Mouse (Mus musculus): ENCODE results near the gene Rab5if.
"Not testable (repeated sequence)": the region's sequence is repeated elsewhere in the genome, so short reads cannot be mapped to it uniquely, and the experiment has no call there.

Gene Rab5if

DNA sequence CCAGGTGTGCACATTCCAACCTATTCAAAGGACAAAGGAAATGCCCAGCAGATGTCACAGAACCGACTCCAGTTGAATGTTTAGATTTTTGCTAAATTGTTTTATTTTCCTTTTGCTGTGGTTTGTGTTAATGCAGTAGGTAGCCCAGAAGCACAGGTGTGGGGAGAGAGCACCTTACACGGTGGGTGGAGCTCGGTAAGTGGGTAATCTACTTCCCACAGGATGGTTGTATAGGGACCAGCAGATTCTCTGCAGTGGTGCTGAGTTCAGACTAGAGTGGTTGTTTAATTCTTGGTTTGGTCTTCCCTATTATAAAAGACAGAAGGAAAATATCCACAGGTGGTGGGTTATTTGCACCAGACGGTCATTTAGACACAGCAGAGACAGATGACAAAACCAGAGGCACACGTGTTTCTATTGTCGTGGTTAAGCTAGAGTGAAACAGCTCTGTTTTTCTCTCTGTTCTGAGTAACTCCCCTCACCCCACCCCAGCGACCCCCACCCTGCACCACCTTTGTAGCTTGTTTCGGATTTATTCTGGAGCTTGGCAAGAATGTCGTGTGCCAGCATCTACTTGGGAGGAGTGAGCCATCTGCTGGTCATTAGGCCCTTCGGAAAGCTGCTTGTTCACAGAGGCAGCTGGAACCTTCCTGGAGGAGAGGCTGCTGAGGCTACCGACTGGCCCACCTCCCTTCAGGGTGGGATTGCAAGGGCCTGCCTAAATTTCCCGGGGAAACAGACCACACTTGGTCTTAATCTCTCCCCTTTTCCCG is 8.7 kb upstream of the Rab5if start:
- in situ Hi-C loops (cut with MboI, MseI), result not testable (repeated sequence)

DNA sequence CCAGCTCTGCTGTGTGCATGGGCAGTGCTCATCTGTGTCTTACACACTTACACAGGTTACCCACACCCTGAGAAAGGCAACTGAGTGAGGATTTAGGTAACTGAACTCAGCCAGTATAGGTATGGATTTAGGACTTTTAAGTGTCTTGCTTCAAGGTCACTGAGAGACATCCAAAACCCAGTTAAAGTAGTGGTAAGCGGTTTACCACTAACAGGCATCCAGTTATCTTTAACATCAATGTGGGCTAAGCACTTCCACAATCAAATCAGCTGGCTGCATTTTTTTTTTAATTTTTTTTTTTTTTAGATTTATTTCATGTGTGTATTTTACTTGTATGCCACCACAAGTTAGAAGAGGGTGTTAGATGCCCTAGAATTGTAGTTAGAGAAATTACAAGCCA is 6.6 kb upstream of the Rab5if start:
- in situ Hi-C loops (cut with MboI, MseI), result no loop called here

DNA sequence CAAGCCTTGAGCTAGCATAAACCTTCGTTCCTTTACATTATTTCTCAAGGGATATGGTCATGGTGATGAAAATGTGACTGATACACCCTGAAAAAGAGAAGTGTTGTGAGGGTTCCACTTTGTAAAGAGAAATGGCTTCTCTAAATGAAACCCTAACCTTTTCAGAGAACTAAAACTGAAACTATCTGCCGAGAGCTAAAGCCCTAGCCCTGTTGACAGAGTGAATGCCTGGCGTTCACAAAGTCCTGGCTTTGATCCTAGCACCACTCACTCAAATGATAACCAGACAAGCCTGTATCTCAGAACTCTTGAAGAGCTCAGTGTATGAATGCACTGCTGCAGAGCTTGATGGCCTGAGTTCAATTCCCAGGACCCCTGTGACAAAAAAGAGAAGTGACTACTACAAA is 5.5 kb upstream of the Rab5if start:
- in situ Hi-C loops (cut with MboI, MseI), result no loop called here

DNA sequence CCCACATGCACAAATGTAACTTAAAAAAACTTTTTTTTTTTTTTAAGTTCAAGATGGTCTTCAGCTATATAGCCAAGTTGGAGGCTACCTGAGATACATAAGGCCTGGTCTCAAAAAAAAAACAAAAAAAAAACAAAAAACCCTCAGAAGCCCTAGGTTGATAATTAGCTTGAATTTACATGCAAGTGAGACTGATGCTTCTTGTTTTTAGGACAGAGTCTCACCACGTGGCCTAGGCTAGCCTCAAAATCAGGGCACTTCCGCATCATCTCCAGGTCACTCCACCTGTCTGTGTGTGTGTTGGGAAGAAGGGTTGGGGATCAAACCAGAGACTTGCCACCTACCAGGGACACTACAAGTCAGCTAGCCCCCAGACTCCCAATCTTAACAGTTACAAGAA is 5.1 kb upstream of the Rab5if start, which contains the start of gene 4930518I15Rik:
TSS of gene 4930518I15Rik (minus strand) at position 112 of the 400 bp plus-strand sequence.
- in situ Hi-C loops (cut with MboI, MseI), result no loop called here

DNA sequence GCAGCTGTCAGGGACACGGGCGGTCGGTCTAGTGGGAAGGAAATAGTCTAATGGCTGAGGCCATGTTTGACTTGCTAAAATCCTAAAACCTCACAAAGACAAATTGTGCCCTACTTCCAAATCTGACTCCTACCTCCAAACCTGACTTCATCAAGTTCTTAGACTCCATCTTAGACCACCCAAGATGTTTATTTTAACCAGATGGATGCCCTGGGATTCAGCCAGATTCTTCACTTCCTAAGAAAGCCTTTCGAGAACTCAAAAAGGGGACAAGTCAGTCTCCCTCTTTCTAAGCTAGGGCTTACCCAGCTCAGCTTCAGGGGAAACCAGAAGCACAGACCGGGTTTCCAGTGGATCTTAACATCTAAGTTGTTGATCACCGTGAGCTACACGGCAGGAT is 4.3 kb upstream of the Rab5if start:
- in situ Hi-C loops (cut with MboI, MseI), result no loop called here

DNA sequence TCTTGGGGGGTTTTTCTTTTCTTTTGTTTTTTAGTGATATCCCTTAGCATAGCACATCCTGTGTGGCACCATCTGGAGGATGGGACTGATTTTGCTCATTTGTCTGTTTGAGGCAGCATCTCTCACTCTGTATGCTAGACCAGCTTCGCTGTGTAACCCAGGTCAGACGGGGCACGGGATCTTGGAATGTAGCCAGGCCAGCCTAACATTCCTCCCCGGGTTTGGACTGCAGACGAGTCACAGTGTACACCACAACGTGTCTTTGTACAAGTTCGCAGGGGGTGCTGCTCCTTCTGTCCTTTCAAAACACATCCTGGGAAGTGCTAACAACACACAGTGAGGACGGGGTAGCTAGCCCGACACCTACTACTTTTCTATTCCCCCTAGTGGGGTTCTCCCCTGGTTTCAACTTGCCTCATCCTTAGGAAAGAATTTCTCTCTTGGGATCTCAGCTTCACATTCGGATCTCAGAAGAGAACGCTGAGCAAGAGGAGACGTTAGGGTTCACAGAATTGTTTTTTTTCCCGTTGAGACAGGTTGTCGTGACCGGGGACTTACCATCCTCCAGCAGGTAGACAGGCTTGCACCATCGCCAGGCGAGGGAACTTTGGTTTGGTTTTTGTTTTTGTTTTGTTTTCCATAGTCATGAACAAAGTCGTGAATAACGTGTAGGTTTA is 749 bp upstream of the Rab5if start:
- in situ Hi-C loops (cut with MboI, MseI), result no loop called here

DNA sequence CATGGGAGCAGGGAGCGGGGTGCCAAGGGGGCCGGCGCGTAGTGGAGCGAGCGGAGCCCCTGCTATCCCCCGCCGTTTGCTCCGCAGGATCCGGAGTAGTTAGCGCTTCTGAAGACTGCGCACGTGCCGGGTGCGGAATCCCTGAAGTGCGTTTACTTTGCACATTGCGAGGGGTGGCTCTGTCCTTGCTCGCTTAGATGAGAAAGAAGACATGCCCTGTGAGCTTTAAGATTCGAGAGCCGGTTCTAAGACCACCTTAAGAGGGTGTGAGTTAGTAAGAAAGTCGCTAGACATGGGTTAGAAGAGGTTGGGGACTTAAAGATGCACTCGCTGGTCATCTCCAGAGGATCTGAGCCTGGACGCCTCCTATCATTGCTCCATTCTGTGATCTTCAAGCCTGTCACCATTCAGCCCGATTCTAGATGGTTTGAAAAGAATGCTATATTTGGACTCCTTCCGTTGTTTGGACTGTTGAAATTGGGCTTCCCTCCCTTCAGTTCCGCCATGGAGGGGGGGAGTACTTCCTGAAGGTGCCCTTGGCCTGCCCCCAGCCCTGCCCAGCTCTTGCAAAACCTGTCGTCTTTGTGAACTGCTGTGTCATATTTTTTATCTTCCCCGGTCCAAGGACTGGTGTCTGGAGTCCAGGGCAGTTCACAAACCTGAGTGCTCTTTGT is 696 bp downstream of the Rab5if start:
- in situ Hi-C loops (cut with MboI, MseI), result no loop called here

DNA sequence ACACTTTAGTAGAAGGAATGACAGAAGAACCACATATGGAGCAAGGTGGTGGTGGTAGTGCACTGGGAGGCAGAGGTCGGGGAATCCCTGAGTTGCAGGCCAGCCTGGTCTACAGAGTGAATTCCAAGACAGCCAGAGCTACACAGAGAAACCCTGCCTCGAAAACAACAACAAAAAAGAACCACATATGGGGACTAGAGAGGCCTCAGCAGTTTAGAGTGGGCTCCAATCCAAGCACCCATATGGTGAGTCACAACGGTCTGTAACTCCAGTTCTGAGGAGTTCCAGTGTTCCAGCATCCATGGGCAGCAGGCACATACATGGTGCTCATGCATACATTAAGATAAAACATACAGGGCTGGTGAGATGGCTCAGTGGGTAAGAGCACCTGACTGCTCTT is 1.6 kb downstream of the Rab5if start:
- in situ Hi-C loops (cut with MboI, MseI), result no loop called here

DNA sequence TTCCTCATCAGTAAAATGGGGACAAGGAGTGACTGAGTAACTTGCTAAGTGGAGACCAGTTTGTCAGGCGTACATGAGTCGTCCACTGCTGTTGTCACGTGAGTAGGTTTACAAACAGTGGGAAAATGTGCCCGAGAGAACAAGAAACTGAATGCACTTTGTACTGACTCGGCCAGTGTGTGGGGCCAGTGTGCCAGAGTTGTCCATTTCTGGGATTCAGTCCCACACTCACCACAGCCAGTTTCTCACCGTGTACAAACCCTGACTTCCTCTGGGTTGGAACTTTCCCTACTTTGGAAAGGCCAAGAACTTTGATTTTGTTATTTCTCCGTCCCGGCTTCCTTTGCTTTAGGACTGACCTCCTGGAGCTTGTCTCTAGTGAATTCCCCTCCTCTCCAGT is 6.1 kb downstream of the Rab5if start:
- in situ Hi-C loops (cut with MboI, MseI), result no loop called here

DNA sequence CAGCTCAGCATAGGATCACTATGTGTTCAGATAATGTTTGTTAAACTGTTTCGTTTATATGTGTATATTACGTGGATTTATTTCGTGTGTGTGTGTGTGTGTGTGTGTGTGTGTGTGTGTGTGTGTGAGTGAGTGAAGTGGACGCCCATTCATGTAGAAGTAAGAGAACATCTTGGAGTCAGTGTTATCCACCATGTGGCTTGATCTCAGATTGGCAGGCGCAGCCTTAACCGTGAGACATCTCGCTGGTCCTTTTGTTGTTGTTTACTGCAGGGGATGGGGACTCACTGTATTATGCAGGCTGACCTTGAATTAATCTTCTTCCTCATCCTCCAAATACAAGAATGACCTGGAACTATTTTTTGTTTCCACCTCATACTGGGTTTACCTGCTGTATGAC is 6.6 kb downstream of the Rab5if start:
- in situ Hi-C loops (cut with MboI, MseI), result no loop called here

DNA sequence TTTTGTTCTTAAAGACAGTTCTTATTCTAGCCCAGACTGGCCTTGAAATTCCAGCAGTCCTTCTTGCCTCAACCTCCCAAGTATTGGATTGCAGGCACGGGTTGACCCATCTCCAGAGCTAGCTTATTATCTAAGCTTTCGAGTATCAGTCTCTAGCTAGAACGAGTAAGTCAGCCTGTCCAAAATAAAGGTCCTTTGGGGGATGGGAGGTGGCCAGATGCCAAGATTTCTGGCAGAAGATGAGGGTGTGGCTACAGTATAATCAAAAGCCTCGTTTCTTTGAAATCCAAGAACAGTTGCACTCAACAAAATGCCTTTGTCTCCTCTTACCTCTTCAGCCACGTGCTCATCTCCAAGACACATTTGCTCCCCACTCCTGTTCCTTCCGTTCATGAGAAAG is 7.6 kb downstream of the Rab5if start:
- in situ Hi-C loops (cut with MboI, MseI), result no loop called here

DNA sequence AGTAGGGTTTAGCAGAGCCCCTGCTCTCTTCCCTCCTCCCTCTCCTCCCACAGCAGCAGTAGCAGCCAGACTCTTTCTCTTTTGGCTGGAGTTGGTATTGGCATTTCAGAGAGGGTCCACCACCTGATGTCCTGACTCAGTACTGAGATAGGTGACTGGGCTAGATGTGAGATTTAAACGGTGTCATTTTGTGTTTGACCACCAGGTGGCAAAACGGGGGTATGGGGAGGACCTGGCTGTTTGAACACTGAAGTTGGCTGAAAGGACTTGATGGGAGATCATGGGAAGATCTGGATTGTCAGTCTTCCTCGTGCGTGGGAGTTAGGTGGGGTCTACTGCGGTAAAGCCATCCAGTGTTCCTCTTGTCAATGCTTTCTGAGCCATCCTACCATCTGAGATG is 10.7 kb downstream of the Rab5if start:
- in situ Hi-C loops (cut with MboI, MseI), result no loop called here

DNA sequence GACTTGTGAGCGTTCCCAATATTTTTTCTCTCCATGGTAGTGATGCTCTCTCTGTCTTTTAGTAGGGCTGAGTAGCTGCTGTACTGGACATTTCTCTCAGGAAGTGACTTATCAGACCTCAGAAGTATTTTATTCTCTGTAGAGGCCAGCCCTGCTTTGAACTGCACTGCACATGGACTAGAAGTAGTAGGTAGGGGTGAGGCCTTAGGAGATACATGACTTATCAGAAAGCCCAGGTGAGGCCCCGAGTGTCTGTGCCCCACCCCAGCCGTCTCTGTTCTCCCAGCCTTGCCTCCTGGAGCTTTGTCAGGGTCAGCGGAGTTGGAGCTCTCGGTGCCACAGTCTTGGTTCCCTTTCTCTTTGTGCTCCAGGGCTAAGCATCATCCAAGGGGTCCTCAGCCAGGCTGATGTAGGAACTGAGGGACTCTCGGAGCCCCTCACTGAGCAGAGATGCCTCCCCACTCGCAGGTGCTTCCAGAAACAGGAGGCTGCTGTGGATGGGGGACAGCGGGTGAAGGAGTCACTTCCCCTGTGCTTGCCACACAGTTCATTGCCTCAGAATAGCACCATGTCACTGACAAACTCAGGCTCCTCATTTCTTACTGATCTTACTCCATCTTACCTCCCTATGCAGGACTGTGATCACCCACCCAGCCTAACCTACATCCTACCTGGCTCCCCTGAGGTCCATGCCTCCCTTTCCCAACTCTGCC is 11.3 kb downstream of the Rab5if start:
- in situ Hi-C loops (cut with MboI, MseI), result no loop called here

DNA sequence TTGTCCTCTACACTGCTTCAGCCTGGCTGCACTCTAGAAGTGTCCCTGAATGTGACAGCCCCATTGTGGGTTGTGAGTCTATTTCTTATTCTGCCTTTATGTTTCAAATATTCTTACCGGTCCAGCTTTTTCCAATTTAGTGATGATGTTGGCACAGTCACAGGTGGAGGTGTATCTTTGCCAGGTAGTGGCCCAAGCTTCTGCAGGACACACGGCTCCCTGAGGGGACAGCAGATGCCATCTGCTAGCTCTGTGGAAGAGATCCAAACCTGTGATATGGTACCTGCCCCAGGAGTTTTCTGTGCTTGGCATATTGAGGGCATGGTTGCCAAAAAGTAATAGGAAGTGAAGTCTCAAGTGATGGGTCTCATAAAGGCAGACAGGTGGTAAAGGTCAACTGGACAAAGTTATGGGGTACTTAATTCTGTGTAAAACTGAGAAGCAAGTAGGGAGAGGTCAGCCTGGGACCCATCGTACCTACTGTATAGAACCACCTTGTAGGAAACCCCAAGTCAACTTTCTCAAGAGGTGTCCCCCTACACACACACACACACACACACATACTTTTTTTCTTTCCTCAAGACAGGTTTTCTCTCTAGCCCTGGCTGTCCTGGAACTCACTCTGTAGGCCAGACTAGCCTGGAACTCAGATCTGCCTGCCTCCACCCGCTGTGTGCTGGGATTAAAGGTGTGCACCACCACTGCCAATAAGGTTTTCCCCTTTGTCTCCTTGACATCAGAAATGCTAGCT is 12.0 kb downstream of the Rab5if start:
- in situ Hi-C loops (cut with MboI, MseI), result no loop called here

DNA sequence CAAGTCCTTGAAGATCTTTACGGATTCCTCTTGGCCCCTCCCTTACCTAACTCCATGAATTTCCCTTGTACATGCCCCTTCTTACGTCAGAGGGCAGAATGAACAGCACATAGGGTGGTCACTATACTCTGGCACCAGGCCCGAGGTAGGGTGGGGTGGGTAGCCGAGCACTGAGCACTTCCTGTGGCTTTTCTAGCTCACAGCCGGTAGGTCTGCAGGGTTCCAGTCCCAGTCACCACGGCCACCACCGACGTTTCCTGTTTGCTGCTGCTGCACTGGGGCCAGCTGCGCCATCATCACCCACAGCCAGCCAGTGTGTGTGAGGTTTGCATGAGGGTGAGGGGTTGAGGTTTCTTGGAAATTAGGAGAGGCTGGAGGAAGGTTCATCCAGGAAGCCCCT is 14.8 kb downstream of the Rab5if start:
- in situ Hi-C loops (cut with MboI, MseI), result no loop called here

DNA sequence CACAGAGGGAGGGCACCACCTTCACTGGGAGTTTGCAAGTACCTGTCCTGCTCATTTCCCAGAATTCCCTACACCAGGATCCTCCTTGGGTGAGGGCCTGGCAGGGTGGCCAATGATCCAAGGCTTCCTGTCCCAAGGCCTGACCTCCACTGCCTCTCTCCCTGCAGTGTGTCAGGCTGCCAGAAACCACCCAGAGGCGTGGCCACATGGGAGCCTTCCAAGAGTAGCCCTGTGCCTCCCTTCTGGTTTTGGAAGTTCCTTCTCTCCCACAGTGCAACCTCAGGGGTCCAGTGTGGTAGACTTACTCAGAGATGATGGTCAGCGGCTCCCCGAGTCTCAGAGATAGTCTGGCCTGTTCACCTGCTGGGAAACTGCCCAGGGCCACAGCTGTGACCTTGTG is 16.6 kb downstream of the Rab5if start:
- in situ Hi-C loops (cut with MboI, MseI), result no loop called here

DNA sequence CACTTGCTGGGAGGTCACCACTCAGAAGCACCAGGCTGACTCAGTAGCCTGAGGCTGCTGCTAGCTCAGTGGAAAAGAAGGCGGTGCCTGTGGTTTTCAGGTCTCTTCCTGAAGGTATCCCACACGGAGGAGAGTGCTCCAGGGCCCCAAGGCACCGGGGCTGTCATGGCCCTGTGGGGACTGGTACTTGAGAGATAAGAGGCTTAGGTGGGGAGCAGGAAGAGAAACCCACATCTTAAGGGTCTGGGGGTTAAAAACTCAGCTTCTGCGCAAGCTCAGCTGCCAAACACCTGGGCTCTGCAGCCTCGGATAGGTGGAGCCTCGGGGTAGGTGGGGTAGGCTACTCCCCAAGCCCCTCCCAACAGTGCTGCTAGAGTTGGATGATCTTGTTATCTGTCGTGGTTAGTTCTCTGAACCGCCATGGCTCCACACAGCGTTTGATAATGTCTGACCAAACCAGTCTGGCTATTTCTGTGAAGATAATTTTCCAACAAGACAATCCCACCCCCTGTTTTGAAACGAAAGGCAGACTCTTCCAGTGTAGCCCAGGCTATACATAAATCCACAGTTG is 19.6 kb downstream of the Rab5if start:
- in situ Hi-C loops (cut with MboI, MseI), result no loop called here

DNA sequence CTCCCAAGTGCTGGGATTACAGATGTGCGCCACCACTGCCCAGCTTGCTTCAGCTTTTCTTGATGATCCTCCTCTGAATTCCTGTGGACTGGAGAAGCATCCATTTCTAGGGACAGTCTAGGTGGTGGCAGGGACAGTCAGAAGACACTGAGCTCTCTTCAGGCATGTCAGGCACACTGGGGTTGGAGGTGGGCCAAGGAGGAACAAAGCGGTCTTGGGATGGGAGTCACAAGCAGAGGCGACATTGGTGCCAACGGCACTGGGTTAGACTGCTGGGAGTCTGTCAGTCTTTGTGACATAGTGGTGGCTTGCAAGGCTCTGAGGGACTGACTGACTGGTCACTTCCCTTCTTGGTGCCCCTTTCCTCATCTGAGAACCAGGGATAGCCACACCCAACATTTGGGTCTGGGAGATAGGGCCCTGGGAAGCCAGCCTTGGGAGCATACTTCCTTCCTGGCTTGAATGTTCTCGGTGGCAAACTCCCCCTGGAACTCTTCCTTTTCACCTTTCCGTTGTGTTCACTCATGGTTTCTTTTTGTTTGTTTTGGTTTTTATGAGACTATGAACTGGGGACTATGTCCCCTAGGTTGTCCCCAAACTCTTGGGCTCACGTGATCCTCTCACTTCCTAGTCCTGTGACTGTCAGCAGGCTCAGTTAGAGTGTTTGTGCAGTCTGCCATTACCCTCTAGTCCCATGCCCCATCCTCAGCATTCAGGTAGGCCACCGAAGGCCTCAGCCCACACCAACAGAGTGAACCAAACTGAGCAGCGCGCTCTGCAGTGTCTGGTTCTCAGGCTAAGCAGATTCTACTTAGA is 21.7 kb downstream of the Rab5if start:
- in situ Hi-C loops (cut with MboI, MseI), result no loop called here

DNA sequence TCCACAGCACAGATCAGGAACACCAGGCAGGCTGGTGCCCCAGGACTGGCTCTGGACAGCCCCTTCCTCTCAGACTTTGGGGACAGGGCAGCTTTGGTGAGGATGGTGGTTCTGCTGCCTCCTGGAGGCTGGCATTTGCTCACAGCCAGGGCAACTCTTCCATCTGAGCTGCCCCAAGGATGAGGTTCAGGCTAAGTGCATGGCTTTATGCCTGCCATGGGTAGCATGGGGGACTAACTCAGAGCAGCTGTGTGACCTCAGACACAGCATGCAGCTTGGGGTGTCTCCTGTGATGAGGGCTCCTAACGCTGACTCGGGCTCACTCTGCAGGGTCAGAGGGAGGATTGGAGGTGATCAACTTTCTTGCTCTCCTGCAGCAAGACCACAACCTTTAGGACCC is 22.7 kb downstream of the Rab5if start:
- in situ Hi-C loops (cut with MboI, MseI), result not testable (repeated sequence)

DNA sequence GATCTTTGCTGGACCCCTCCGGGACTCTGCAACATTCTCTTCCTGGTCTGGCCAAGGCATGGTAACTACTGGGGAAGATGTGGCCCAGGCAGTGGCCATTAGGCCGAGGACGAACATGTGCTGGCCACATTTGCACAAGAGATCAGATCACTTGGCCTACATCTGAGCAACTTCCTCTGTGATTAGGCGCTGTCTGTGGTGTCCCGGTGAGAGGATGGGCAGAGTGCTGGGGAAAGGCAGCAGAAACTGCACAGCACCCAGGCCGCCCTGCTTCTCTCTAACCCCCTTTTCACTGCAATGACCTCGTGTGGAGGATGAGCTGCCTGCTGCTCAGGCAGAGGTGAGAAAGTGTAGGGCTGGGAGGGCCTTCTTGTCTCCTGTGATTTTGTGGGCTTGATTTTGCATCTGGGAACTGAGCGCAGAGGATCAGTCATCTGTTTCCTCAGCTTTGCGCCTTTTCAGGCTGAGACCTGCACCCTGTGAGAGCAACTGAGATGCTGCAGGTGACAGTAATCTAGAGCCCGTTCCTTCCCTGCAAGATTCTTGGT is 23.2 kb downstream of the Rab5if start:
- in situ Hi-C loops (cut with MboI, MseI), result no loop called here

Measured in T-helper 1 cell (primary cell).